Mouse (Mus musculus): ENCODE measurements around the gene Ltb4r1. TPM values are rescaled to one million over a fixed set of nuclear protein-coding genes. Genes with fewer than 3 reads are reported as not detected.

Gene Ltb4r1
- total RNA-seq (2012; rRNA removed) (0.35 and 0.65 TPM in 2 replicates), polyA plus RNA-seq (2012; ENCODE audit: insufficient read depth in 1 of 2, insufficient read length in 2 of 2, low read depth in 1 of 2, low replicate concordance in 2 of 2, missing spikeins in 1 of 2) (1 to 10 TPM in 1 of 2 experiments, not detected in 1; 1.5 TPM)

DNA sequence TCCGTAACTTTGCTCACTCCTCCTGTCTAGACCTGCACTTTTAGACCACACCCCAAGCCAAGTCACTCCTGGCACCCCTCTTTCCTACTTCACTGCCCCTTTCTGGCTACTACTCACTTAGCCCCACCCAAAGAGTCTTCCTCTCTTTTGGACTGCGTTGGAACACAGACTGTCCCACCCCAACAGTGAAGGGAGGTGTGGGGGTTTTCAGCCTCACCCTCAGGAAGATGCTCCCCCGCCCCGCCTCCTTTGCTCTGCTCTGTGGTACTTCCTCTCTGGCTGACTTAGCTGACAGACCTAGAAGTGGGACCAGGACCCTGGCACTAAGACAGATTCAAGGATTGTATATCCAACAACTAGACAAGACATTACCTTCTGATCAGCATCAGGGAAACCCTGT is at the start of gene Ltb4r1:
Gene Ltb4r1 (plus strand): TSS at position 267 of the 400 bp plus-strand sequence.
- peaks cover 2% of the 10 kb centered on the region; the same call in 1 of the 2 replicates for H3K79me2 ChIP-seq (ENCODE audit: control insufficient read depth, insufficient read depth, low read length, poor library complexity)
- no peak within 1 kb of the TSS; the same call in 1 of the 2 replicates for H3K27ac ChIP-seq (ENCODE audit: control insufficient read depth, low read depth, low read length)
- no peak for TF ChIP-seq BHLHE40 (IDR thresholded peaks at IDR 0.05; ENCODE audit: borderline replicate concordance, low read depth, low read length)
- TF ChIP-seq CTCF (IDR thresholded peaks at IDR 0.05 in 2 of 3, conservative IDR thresholded peaks at IDR 0.05 in 1 of 3; ENCODE audit: control insufficient read depth in 1 of 3, insufficient read depth in 1 of 3, low read depth in 2 of 3, low read length in 3 of 3, poor library complexity in 1 of 3, severe bottlenecking in 1 of 3): no peak
- no peak for TF ChIP-seq JUND (IDR thresholded peaks at IDR 0.05; ENCODE audit: low read depth, low read length)
- no peak for TF ChIP-seq USF2 (IDR thresholded peaks at IDR 0.05; ENCODE audit: borderline replicate concordance in 1 of 2, insufficient read depth in 1 of 2, low read depth in 1 of 2, low read length in 2 of 2)
- TF ChIP-seq ZC3H11A (IDR thresholded peaks at IDR 0.05; ENCODE audit: low read depth, low read length): no peak
- no peak for TF ChIP-seq TBP (IDR thresholded peaks at IDR 0.05; ENCODE audit: low read depth, low read length)
- TF ChIP-seq SIN3A (IDR thresholded peaks at IDR 0.05; ENCODE audit: low read length): no peak
- TF ChIP-seq MXI1 (IDR thresholded peaks at IDR 0.05; ENCODE audit: low read depth, low read length): no peak
- no peak for TF ChIP-seq CHD1 (IDR thresholded peaks at IDR 0.05; ENCODE audit: low read depth, low read length)
- TF ChIP-seq ZNF384 (IDR thresholded peaks at IDR 0.05; ENCODE audit: low read depth, low read length): no peak
- no peak for TF ChIP-seq NRF1 (IDR thresholded peaks at IDR 0.05; ENCODE audit: insufficient read depth, low read depth, low read length, poor library complexity, severe bottlenecking)
- no peak for TF ChIP-seq MAFK (IDR thresholded peaks at IDR 0.05; ENCODE audit: borderline replicate concordance, low read depth, low read length)
- no peak for TF ChIP-seq GATA1 (IDR thresholded peaks at IDR 0.05; ENCODE audit: low read depth, low read length)
- no peak for TF ChIP-seq MAX (IDR thresholded peaks at IDR 0.05; ENCODE audit: low read length)
- H3K9me3 ChIP-seq (replicated peaks; ENCODE audit: insufficient read depth, low read length): no peaks in the 10 kb centered on the region
- H3K36me3 ChIP-seq (ENCODE audit: control insufficient read depth in 1 of 2, insufficient read depth in 2 of 2, low read length in 2 of 2): peaks cover 0 to 18% of the 10 kb centered on the region in 2 experiments; a peak in 2 of 4 replicates
- peaks cover 9 to 49% of the 10 kb centered on the region in 2 experiments for H3K4me1 ChIP-seq (ENCODE audit: control insufficient read depth in 1 of 2, insufficient read depth in 2 of 2, low read length in 2 of 2)
- no peak within 1 kb of the TSS for H3K9ac ChIP-seq (ENCODE audit: control insufficient read depth, low read depth, low read length, poor library complexity, severe bottlenecking)
- no peak within 1 kb of the TSS for H3K4me3 ChIP-seq (ENCODE audit: control insufficient read depth in 1 of 2, insufficient read depth in 1 of 2, low read depth in 2 of 2, low read length in 2 of 2)
- no peaks in the 10 kb centered on the region for H3K27me3 ChIP-seq (ENCODE audit: control insufficient read depth in 1 of 2, insufficient read depth in 2 of 2, low read length in 2 of 2)
- DNase-seq (ENCODE audit: low read depth, low spot score): peak; percentile 67

DNA sequence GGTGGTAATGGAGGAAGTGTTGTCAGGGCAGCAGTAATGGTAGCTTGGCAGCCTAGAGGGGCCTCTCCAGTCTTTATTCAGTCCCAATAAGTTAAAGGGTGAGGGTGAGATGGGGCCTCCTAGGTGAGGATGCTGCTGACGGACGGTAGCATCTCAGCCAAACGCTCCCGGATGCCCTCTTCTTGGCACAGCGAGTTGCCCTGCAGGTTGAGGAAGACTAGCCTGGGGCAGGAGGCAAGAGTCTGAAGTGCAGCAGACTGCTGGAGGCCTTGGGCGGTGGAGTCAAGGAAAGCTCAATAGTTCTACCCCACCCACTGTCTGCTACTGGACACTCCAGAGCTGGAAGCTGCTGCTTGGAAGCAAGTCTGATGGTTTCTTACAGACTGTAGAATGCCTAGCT is 49.5 kb upstream of the Ltb4r1 start:
- DNase-seq (ENCODE audit: low read depth, low spot score): no peak
- Histone ChIP-seq H3K27ac (ENCODE audit: control insufficient read depth, low read depth, low read length) (no peak overlapping the region), H3K4me3 (ENCODE audit: control insufficient read depth in 1 of 2, insufficient read depth in 1 of 2, low read depth in 2 of 2, low read length in 2 of 2) (no peak overlapping the region), H3K27me3 (ENCODE audit: control insufficient read depth in 1 of 2, insufficient read depth in 2 of 2, low read length in 2 of 2) (no peaks in the 10 kb centered on the region), H3K9ac (ENCODE audit: control insufficient read depth, low read depth, low read length, poor library complexity, severe bottlenecking) (no peak overlapping the region), H3K79me2 (ENCODE audit: control insufficient read depth, insufficient read depth, low read length, poor library complexity) (no peaks in the 10 kb centered on the region), H3K36me3 (ENCODE audit: control insufficient read depth in 1 of 2, insufficient read depth in 2 of 2, low read length in 2 of 2) (peaks cover 0 to 6% of the 10 kb centered on the region in 2 experiments; a peak in 1 of 4 replicates), H3K9me3 (replicated peaks; ENCODE audit: insufficient read depth, low read length) (no peaks in the 10 kb centered on the region), H3K4me1 (ENCODE audit: control insufficient read depth in 1 of 2, insufficient read depth in 2 of 2, low read length in 2 of 2) (peaks cover 4 to 5% of the 10 kb centered on the region in 2 experiments)
- TF ChIP-seq EP300 (IDR thresholded peaks at IDR 0.05; ENCODE audit: low read depth in 1 of 2, low read length in 2 of 2) (no peak), ETS1 (IDR thresholded peaks at IDR 0.05; ENCODE audit: low read depth, low read length) (no peak), SMC3 (IDR thresholded peaks at IDR 0.05; ENCODE audit: low read depth, low read length) (no peak), GATA1 (IDR thresholded peaks at IDR 0.05; ENCODE audit: low read depth, low read length) (no peak), MAZ (IDR thresholded peaks at IDR 0.05; ENCODE audit: low read depth, low read length) (no peak)

Measured in MEL (cell line).